In genomic region chr11:97273613-97274012, GRCm38 (mm10) we compare ENCODE assay signal across 18 mouse cellular contexts. TPM values are rescaled to one million over a fixed set of nuclear protein-coding genes. Genes with fewer than 3 reads are reported as not detected.
A peak's percentile ranks its signal among the peaks of the same experiment; 100 is the strongest.
DNase-seq lines count a peak whose midpoint lies in the region; ATAC-seq and TF ChIP-seq lines count a peak whose summit lies in the region.
"Had no signal": no experiment of that assay in that cellular context is flagged by ENCODE, and none has a peak within 500 bp of the region (broad histone marks: within the 10 kb centered on the region; RNA-seq: fewer than 3 reads in every experiment).

No protein-coding gene starts in this region.

- DNase-seq in liver, embryonic 14.5 days (ENCODE audit: low read depth in 3 of 3, low spot score in 3 of 3): no peak
- DNase-seq in liver (no peak), ES-E14 (ENCODE audit: low read depth, low spot score) (peak; percentile 56)
- peak; percentile 36 to 43 for DNase-seq in B cell, adult 2 months
- DNase-seq in induced T-regulatory cell, adult 2 months (ENCODE audit: low read depth): peak; percentile 52
- DNase-seq in right cerebral cortex, adult 18-20 months: no peak
- DNase-seq in limb, embryonic 10.5 days (ENCODE audit: low spot score): no peak
- DNase-seq: adrenal gland, postnatal 25 days; cerebellum, adult 18-20 months; forebrain, postnatal 0 days; gastrocnemius, postnatal 25 days; heart, postnatal 10 days; kidney, postnatal 25 days; layer of hippocampus, postnatal 36 days; retina, postnatal 1 day had no signal

- H3K27me3 ChIP-seq in liver, embryonic 14.5 days (ENCODE audit: control insufficient read depth, insufficient read depth, low read length): no peaks in the 10 kb centered on the region
- no peaks in the 10 kb centered on the region for H3K27me3 ChIP-seq in limb, embryonic 10.5 days (ENCODE audit: low read depth, poor library complexity, severe bottlenecking)
- H3K27me3 ChIP-seq: limb, embryonic 13.5 days; midbrain, embryonic 12.5 days had no signal

- in situ Hi-C loops in ES-E14 (cut with MboI; ENCODE audit: low sequenced_read_pairs in 2 of 2, unreplicated experiment in 2 of 2): no loop called here

- WGBS in liver, embryonic 14.5 days (ENCODE audit: insufficient replicate concordance): 63% methylated on average over 5 of the region's 5 CpGs
- WGBS in limb, embryonic 10.5 days: 85% methylated on average over 5 of the region's 5 CpGs

- no peaks in the 10 kb centered on the region for H3K36me3 ChIP-seq in liver, embryonic 14.5 days (replicated peaks; ENCODE audit: control insufficient read depth, insufficient read depth, low read depth)
- H3K36me3 ChIP-seq in ES-E14 (ENCODE audit: control insufficient read depth, insufficient read depth, low read length, poor library complexity, severe bottlenecking): no peaks in the 10 kb centered on the region; the same call in 1 of the 2 replicates
- 0 out of 2 replicates have a peak, but pooled peaks cover 9% of the 10 kb centered on the region for H3K36me3 ChIP-seq in limb, embryonic 10.5 days
- H3K36me3 ChIP-seq: midbrain, embryonic 12.5 days had no signal

- H3K4me2 ChIP-seq in liver, embryonic 14.5 days (ENCODE audit: low read depth): no peak overlapping the region
- H3K4me2 ChIP-seq: limb, embryonic 13.5 days; midbrain, embryonic 12.5 days had no signal

- peaks cover 1 to 4% of the 10 kb centered on the region in 2 experiments for H3K4me1 ChIP-seq in liver, embryonic 14.5 days (replicated peaks; ENCODE audit: control insufficient read depth in 2 of 2, insufficient read depth in 2 of 2, low read length in 1 of 2)
- H3K4me1 ChIP-seq in ES-E14 (ENCODE audit: control insufficient read depth in 2 of 2, insufficient read depth in 2 of 2, low read length in 2 of 2, poor library complexity in 1 of 2): peaks cover 9 to 23% of the 10 kb centered on the region in 2 experiments
- H3K4me1 ChIP-seq in limb, embryonic 10.5 days: peaks cover 7% of the 10 kb centered on the region

- TF ChIP-seq EP300 in liver, embryonic 14.5 days (IDR thresholded peaks at IDR 0.05; ENCODE audit: low read depth): no peak

- H3K9ac ChIP-seq in liver, embryonic 14.5 days (replicated peaks): no peak overlapping the region
- no peak overlapping the region for H3K9ac ChIP-seq in ES-E14 (ENCODE audit: insufficient read depth, low read depth, low read length, poor library complexity, severe bottlenecking)
- H3K9ac ChIP-seq: forebrain, postnatal 0 days; limb, embryonic 13.5 days; midbrain, embryonic 12.5 days had no signal

- ATAC-seq in liver, embryonic 14.5 days (ENCODE audit: insufficient read depth): no peak
- ATAC-seq: forebrain, postnatal 0 days; hindbrain, embryonic 16.5 days had no signal

- TF ChIP-seq CTCF in liver, embryonic 14.5 days (IDR thresholded peaks at IDR 0.05; ENCODE audit: low read depth): 0 out of 2 replicates have a peak, but pooled peaks have one; percentile 25

- no peak overlapping the region for H3K27ac ChIP-seq in liver, embryonic 14.5 days
- no peak overlapping the region; the same call in 1 of the 2 replicates for H3K27ac ChIP-seq in ES-E14 (ENCODE audit: insufficient read depth, low read depth, low read length, poor library complexity, severe bottlenecking)
- H3K27ac ChIP-seq in limb, embryonic 10.5 days: no peak overlapping the region
- H3K27ac ChIP-seq: limb, embryonic 13.5 days; midbrain, embryonic 12.5 days had no signal

- no peak overlapping the region for H3K4me3 ChIP-seq in liver, embryonic 14.5 days (ENCODE audit: insufficient read depth in 1 of 2, low read depth in 2 of 2, low read length in 2 of 2)
- no peak overlapping the region for H3K4me3 ChIP-seq in ES-E14 (ENCODE audit: insufficient read depth in 1 of 2, low read depth in 1 of 2, low read length in 2 of 2, poor library complexity in 1 of 2, severe bottlenecking in 1 of 2)
- H3K4me3 ChIP-seq in limb, embryonic 10.5 days: no peak overlapping the region
- H3K4me3 ChIP-seq: limb, embryonic 13.5 days; midbrain, embryonic 12.5 days had no signal

- H3K9me3 ChIP-seq in liver, embryonic 14.5 days (ENCODE audit: control insufficient read depth, low read length): no peaks in the 10 kb centered on the region
- H3K9me3 ChIP-seq in ES-E14 (ENCODE audit: control insufficient read depth, insufficient read depth, low read depth, low read length): no peaks in the 10 kb centered on the region
- no peaks in the 10 kb centered on the region for H3K9me3 ChIP-seq in limb, embryonic 10.5 days (replicated peaks)

TF ChIP-seq in ES-E14, 5 proteins besides CTCF, POLR2A, EP300 and RAD21:
- TF ChIP-seq MAFK (IDR thresholded peaks at IDR 0.05; ENCODE audit: insufficient read depth, low read depth, low read length) (no peak), ZNF384 (IDR thresholded peaks at IDR 0.05; ENCODE audit: low read depth, low read length) (peak; percentile 83), HCFC1 (IDR thresholded peaks at IDR 0.05; ENCODE audit: borderline replicate concordance, insufficient read depth, low read length) (0 out of 2 replicates have a peak, but pooled peaks have one; percentile 13)

RNA-seq across cellular contexts. Expression of gene Npepps, which starts 6.8 kb away (rescaled TPM):
- 4.3 and 8.5 TPM in 2 replicates for polyA plus RNA-seq in liver, embryonic 14.5 days (2012; rRNA removed)
- 14.4 and 15.1 TPM in 2 replicates for polyA plus RNA-seq in liver, embryonic 14.5 days (2014; fragmentation: Nextera tagmentation; extraction: Ambion mirVana)
- total RNA-seq in ES-E14 (2012; rRNA removed): 86.1 and 107 TPM in 2 replicates
- polyA plus RNA-seq in limb, embryonic 10.5 days (2016; fragmentation: Nextera tagmentation; extraction: Ambion mirVana): 61.6 and 70.5 TPM in 2 replicates

RNA-seq across cellular contexts. Expression of gene Mrpl45, which starts 41.9 kb away (rescaled TPM):
- 7.7 and 13.1 TPM in 2 replicates for polyA plus RNA-seq in liver, embryonic 14.5 days (2012; rRNA removed)
- 22.8 and 26.4 TPM in 2 replicates for polyA plus RNA-seq in liver, embryonic 14.5 days (2014; fragmentation: Nextera tagmentation; extraction: Ambion mirVana)
- total RNA-seq in ES-E14 (2012; rRNA removed): 53.8 and 76.8 TPM in 2 replicates
- polyA plus RNA-seq in limb, embryonic 10.5 days (2016; fragmentation: Nextera tagmentation; extraction: Ambion mirVana): 64.9 and 66.1 TPM in 2 replicates

Comparison
In these comparisons a context has a peak if more than half of its experiments do, and no peak if none do; other contexts are left out.
1. DNase-seq: peak in B cell, adult 2 months (2 of 2), ES-E14 (single experiment) and induced T-regulatory cell, adult 2 months (single experiment); none in liver, embryonic 14.5 days (0 of 3), liver (single experiment), right cerebral cortex, adult 18-20 months (single experiment) and limb, embryonic 10.5 days (single experiment).